Mouse (Mus musculus): ENCODE data around the gene Lbr. TPM values are rescaled to one million over a fixed set of nuclear protein-coding genes. Genes with fewer than 3 reads are reported as not detected.

Gene Lbr
- total RNA-seq, 1 experiment from 2014 or later: 33.7 TPM

- peak; percentile 27 for DNase-seq
These were observed 10.4 kb upstream of the Lbr start for GRCm38 (mm10) chr1:181853081-181853736.

GRCm38 (mm10) chr1:181852466-181852865, 9.6 kb upstream of the Lbr start:
- peak; percentile 21 for DNase-seq

- peak; percentile 69 for DNase-seq
These were observed 8.9 kb upstream of the Lbr start for GRCm38 (mm10) chr1:181851521-181852310.

GRCm38 (mm10) chr1:181850441-181850840, 7.6 kb upstream of the Lbr start:
- peak; percentile 64 for DNase-seq

- DNase-seq: no peak
These were observed 5.4 kb upstream of the Lbr start for GRCm38 (mm10) chr1:181848210-181848609.

GRCm38 (mm10) chr1:181847396-181847795, 4.5 kb upstream of the Lbr start:
- no peak for DNase-seq

GRCm38 (mm10) chr1:181845767-181846166, 2.9 kb upstream of the Lbr start:
- no peak for DNase-seq

GRCm38 (mm10) chr1:181844874-181845547, 2.2 kb upstream of the Lbr start:
- DNase-seq: no peak

GRCm38 (mm10) chr1:181841864-181842672, 778 bp downstream of the Lbr start:
- DNase-seq: peak; percentile 98

GRCm38 (mm10) chr1:181841396-181841795, 1.4 kb downstream of the Lbr start:
- no peak for DNase-seq

- no peak for DNase-seq
These were observed 3.0 kb downstream of the Lbr start for GRCm38 (mm10) chr1:181839746-181840366.

- DNase-seq: no peak
These were observed 4.7 kb downstream of the Lbr start for GRCm38 (mm10) chr1:181838111-181838510.

- no peak for DNase-seq
These were observed 9.7 kb downstream of the Lbr start for GRCm38 (mm10) chr1:181833143-181833542.

GRCm38 (mm10) chr1:181832720-181833119, 10.1 kb downstream of the Lbr start:
- DNase-seq: no peak

- DNase-seq: peak; percentile 27
These were observed 14.5 kb downstream of the Lbr start for GRCm38 (mm10) chr1:181828365-181828764.

- DNase-seq: no peak
These were observed 16.1 kb downstream of the Lbr start for GRCm38 (mm10) chr1:181826716-181827115.

GRCm38 (mm10) chr1:181811481-181812223, 31.2 kb downstream of the Lbr start:
- no peak for DNase-seq

- no peak for DNase-seq
These were observed 42.2 kb downstream of the Lbr start for GRCm38 (mm10) chr1:181800667-181801066.

GRCm38 (mm10) chr1:181799911-181800310, 42.9 kb downstream of the Lbr start:
- DNase-seq: no peak

GRCm38 (mm10) chr1:181793541-181793940, 49.3 kb downstream of the Lbr start:
- peak; percentile 37 for DNase-seq

GRCm38 (mm10) chr1:181789952-181790351, 52.9 kb downstream of the Lbr start:
- peak; percentile 16 for DNase-seq

Measured in adrenal gland, postnatal 14 days (tissue).